Mouse (Mus musculus): Measurements from ENCODE around the gene Tmc5. TPM values are rescaled to one million over a fixed set of nuclear protein-coding genes. Genes with fewer than 3 reads are reported as not detected.

Gene Tmc5
- polyA plus RNA-seq, 1 experiment from 2014 or later: 0.11 TPM

DNA sequence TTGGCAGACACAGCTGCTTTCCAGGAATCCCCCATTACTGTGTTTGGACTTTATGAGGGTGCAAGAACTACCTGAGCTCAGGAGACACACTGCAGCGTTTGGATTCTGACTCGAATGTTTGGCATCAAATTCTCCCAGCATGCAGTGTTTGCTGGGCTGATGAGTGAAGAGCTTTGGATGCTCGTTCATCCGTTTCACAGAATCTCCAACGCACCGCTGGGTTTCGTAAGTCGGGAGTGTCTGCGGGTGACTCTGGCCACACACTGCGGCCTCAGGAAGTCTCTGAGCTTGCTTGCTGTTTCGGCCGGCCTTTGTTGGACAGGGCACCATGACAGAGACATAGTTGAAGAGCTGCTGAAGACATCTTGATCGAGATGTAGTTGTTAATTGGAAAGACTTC lies 17.0 kb downstream of the Tmc5 start:
- Histone ChIP-seq H3K4me1 (peaks cover 11% of the 10 kb centered on the region), H3K27ac (no peak overlapping the region), H3K36me3 (replicated peaks) (no peaks in the 10 kb centered on the region), H3K27me3 (ENCODE audit: poor library complexity, severe bottlenecking) (no peaks in the 10 kb centered on the region), H3K4me3 (no peak overlapping the region), H3K9me3 (no peaks in the 10 kb centered on the region)
- WGBS: 58% methylated on average over 13 of the region's 13 CpGs
- DNase-seq (ENCODE audit: extremely low spot score, low spot score): no peak

DNA sequence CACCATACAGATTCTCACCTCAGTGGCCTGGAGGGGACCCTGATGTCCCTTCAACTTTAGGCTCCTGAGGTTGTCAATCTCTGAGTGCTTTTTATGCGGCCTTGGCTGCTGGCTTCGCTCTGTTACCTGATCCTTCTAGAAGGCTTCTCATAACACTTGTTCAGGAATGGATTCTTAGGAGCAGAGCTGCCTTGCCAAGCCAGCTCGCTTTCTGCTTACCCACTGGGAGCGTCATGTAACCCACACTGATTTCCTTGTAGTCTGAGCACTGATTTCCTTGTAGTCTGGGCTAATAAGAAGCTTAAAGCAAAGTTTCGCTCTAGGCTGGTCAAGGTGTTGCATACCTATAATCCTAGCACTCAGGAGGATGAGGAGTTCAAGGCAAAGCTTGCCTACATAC lies 21.0 kb downstream of the Tmc5 start:
- Histone ChIP-seq H3K27me3 (ENCODE audit: poor library complexity, severe bottlenecking) (no peaks in the 10 kb centered on the region), H3K4me1 (peaks cover 8% of the 10 kb centered on the region), H3K36me3 (replicated peaks) (no peaks in the 10 kb centered on the region), H3K27ac (no peak overlapping the region), H3K9me3 (no peaks in the 10 kb centered on the region), H3K4me3 (no peak overlapping the region)
- WGBS: 87% methylated on average over 5 of the region's 5 CpGs
- no peak for DNase-seq (ENCODE audit: extremely low spot score, low spot score)

DNA sequence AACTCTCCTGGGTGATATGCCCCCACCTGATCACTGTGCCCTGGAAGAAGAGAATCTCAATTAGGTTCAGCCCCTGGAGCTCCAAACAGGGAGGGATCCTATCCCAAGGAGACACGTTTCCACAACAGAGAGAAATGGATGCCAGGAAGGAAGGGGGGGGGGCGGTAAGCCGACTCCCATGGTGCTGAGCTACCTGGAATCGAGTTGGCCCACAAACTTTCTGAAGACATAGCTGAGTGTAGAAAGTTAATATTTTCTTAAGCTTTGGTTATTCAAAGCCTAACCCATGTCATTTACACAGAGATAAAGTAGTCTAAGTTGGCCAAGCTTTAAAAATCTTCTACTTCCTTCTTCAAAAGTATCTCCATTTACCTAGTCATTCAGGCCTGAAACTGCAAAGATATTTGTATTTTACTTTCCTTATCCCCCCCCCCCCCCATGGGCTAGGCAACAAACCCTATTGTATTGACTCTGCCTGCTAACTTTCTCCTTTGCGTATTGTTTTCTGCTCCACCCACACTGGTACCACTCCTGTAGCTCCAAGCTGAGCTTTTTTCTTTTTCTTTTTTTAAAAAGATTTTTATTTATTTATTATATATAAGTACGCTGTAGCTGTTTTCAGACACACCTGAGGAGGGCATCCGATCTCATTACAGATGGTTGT lies 23.3 kb downstream of the Tmc5 start:
- no peaks in the 10 kb centered on the region for H3K36me3 ChIP-seq (replicated peaks)
- H3K9me3 ChIP-seq: no peaks in the 10 kb centered on the region
- no peaks in the 10 kb centered on the region for H3K27me3 ChIP-seq (ENCODE audit: poor library complexity, severe bottlenecking)
- H3K4me3 ChIP-seq: no peak overlapping the region
- WGBS: 88% methylated on average over 7 of the region's 7 CpGs
- DNase-seq (ENCODE audit: extremely low spot score, low spot score): no peak
- no peaks in the 10 kb centered on the region for H3K4me1 ChIP-seq
- no peak overlapping the region for H3K27ac ChIP-seq

DNA sequence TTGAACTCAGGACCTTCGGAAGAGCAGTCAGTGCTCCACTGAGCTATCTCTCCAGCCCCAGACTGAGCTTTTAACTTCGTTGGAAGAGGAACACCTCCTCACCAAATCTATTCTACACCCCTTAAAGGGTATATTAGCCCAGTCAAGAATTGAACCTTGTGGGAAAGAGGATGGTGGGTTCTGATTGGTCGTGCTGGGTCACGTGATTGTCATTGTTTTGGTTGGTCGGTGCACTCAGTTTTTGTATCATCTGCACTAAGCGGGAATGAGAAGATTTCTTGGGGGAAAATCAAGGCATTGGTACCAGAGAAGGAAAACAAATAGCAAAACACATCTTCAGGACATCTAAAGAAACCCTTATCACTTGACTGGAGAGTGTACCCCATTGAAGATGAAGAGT lies 24.0 kb downstream of the Tmc5 start:
- Histone ChIP-seq H3K9me3 (no peaks in the 10 kb centered on the region), H3K4me3 (no peak overlapping the region), H3K4me1 (no peaks in the 10 kb centered on the region), H3K36me3 (replicated peaks) (no peaks in the 10 kb centered on the region), H3K27ac (no peak overlapping the region), H3K27me3 (ENCODE audit: poor library complexity, severe bottlenecking) (no peaks in the 10 kb centered on the region)
- WGBS: 80% methylated on average over 6 of the region's 6 CpGs
- DNase-seq (ENCODE audit: extremely low spot score, low spot score): no peak

DNA sequence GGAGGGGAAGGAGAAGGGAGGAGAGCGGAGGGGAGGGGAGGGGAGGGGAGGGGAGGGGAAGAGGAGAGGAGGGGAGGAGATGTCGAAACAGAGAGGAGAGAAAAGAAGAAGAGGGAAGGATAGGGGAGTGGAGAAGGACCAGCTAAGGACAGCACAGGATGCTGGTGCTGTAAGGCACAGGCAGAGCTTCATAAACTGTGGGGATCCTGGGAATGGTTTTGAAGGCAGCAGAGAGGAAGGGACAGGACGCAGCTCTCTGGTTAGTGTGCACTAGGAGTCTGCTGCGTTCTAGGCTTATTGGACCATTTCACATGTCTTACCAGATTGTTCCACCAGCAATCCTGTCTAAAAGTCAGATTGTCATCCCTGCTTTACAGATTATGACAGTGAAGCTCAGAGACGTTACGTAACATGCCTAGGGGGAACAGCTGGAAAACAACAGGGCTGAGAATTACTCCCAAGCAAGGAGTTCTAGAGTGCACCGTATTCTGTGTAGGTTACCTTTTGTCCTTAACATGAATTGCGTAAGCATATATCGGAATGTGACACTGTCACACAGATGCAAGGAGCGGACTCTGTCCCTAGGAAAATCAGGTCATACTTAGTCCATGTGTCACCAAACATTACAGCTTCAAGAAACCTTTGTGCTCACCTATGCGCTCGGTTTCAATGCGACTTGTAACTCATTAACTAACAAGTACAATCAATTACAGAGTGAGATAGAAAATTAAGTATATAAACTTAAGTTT lies 30.6 kb downstream of the Tmc5 start:
- DNase-seq (ENCODE audit: extremely low spot score, low spot score): no peak
- H3K27ac ChIP-seq: no peak overlapping the region
- H3K4me3 ChIP-seq: no peak overlapping the region
- WGBS: 86% methylated on average over 12 of the region's 13 CpGs
- no peaks in the 10 kb centered on the region for H3K9me3 ChIP-seq
- H3K27me3 ChIP-seq (ENCODE audit: poor library complexity, severe bottlenecking): no peaks in the 10 kb centered on the region
- H3K36me3 ChIP-seq (replicated peaks): no peaks in the 10 kb centered on the region
- no peaks in the 10 kb centered on the region for H3K4me1 ChIP-seq

DNA sequence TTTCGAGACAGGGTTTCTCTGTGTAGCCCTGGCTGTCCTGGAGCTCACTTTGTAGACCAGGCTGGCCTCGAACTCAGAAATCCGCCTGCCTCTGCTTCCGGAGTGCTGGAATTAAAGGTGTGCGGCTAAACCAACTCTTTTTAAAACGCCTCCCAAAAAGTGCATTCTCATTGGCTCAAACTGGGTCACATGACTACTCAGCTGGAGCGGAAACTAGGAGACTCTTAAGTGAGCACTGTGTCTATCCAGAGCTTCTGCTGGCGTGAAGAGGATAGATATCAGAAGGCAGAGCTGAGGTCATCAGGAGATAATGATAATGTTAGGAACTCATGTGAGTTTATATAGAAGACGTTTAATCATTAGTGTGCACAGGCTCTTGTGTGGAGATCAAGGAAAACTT lies 36.0 kb downstream of the Tmc5 start:
- no peaks in the 10 kb centered on the region for H3K4me1 ChIP-seq
- no peaks in the 10 kb centered on the region for H3K27me3 ChIP-seq (ENCODE audit: poor library complexity, severe bottlenecking)
- H3K27ac ChIP-seq: no peak overlapping the region
- WGBS: 87% methylated on average over 9 of the region's 9 CpGs
- DNase-seq (ENCODE audit: extremely low spot score, low spot score): no peak
- H3K9me3 ChIP-seq: no peaks in the 10 kb centered on the region
- H3K4me3 ChIP-seq: no peak overlapping the region
- H3K36me3 ChIP-seq (replicated peaks): no peaks in the 10 kb centered on the region

DNA sequence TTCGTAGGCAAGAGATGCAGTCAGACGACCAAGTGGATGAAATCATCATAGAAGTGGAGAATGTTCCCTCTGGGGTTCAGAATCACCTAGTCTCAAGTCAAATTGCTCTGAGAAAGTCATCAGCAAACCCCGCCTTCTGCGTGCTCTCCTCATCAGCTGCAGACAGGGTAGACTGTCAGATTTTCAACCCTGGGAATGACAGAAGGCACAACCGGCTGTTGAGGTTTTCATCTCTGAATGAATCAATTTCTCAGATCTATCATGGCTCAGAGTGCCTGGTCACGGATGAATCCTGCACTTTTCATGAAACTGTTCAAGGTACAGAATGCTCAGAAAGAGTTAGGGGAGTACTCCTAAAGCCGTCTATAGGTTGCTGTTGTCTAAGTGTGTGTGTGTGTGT lies 36.9 kb downstream of the Tmc5 start:
- Histone ChIP-seq H3K4me1 (no peaks in the 10 kb centered on the region), H3K27ac (no peak overlapping the region), H3K27me3 (ENCODE audit: poor library complexity, severe bottlenecking) (no peaks in the 10 kb centered on the region), H3K36me3 (replicated peaks) (no peaks in the 10 kb centered on the region), H3K9me3 (no peaks in the 10 kb centered on the region), H3K4me3 (no peak overlapping the region)
- DNase-seq (ENCODE audit: extremely low spot score, low spot score): no peak
- WGBS: 89% methylated on average over 7 of the region's 7 CpGs

DNA sequence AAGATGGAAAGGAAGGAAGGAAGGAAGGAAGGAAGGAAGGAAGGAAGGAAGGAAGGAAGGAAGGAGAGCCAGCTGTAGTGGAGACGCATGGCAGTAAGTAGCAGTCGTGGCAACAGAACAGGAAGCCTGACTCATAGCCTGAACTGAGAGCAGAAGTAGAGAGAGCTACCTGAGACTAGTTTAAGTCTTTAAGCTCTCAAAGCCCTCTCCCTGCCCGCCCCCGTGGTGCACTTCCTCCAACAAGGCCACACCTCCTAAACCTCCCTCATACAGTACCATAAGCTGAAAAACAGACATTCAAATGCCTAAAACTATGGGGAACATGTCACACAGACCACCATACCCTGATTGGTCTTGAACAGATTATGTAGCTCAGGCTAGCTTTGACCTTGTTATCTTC lies 40.4 kb downstream of the Tmc5 start:
- Histone ChIP-seq H3K4me3 (no peak overlapping the region), H3K27ac (no peak overlapping the region), H3K36me3 (replicated peaks) (no peaks in the 10 kb centered on the region), H3K27me3 (ENCODE audit: poor library complexity, severe bottlenecking) (no peaks in the 10 kb centered on the region), H3K4me1 (peaks cover 9% of the 10 kb centered on the region; the same call in 1 of the 2 replicates), H3K9me3 (no peaks in the 10 kb centered on the region)
- 73% methylated on average over 4 of the region's 4 CpGs for WGBS
- no peak for DNase-seq (ENCODE audit: extremely low spot score, low spot score)

DNA sequence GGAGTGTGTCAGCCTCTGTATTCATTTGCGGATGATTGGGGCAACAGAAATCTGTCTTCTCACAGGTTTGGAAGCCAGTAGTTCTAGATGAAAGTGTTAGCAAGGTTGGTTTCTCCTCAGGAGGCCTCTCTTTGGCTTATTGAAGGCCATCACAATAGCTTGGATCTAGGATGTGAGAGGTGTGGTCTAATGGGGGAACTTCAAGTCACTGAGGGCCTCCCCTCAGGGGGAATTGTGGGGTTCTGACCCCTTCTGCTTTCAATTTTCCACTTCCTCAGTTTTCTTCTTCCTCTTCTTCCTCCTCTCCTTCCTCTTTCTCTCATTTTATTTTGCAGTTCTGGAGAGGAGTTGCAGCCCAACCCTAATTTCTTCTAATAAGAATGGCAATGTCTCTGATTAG lies 49.1 kb downstream of the Tmc5 start:
- Histone ChIP-seq H3K4me1 (0 out of 2 replicates have a peak, but pooled peaks cover 2% of the 10 kb centered on the region), H3K27me3 (ENCODE audit: poor library complexity, severe bottlenecking) (no peaks in the 10 kb centered on the region), H3K27ac (no peak overlapping the region), H3K4me3 (no peak overlapping the region), H3K36me3 (replicated peaks) (no peaks in the 10 kb centered on the region), H3K9me3 (no peaks in the 10 kb centered on the region)
- DNase-seq (ENCODE audit: extremely low spot score, low spot score): no peak
- 83% methylated on average over 1 of the region's 1 CpGs for WGBS

DNA sequence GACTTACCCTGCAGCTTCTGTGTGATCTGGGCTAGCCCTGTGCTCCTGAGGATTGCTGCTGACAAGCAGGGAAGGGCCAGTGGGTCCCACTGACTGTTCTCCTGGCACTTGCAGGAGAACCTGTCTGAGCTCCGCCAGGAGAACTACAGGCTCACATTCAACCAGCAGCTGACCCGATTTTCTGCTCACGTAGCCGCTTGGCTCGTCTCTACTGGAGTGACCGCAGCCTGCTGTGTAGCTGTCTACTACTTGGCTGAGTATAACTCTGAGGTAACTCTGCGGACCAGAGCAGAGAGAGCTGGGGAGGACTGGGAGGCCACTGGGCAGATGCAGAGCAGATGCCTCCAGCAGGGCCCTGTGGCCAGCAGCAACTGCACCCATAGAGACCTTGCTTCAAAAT lies 52.2 kb downstream of the Tmc5 start:
- Histone ChIP-seq H3K9me3 (no peaks in the 10 kb centered on the region), H3K27me3 (ENCODE audit: poor library complexity, severe bottlenecking) (no peaks in the 10 kb centered on the region), H3K4me1 (0 out of 2 replicates have a peak, but pooled peaks cover 2% of the 10 kb centered on the region), H3K4me3 (no peak overlapping the region), H3K27ac (no peak overlapping the region), H3K36me3 (replicated peaks) (no peaks in the 10 kb centered on the region)
- DNase-seq (ENCODE audit: extremely low spot score, low spot score): no peak
- 84% methylated on average over 7 of the region's 7 CpGs for WGBS

DNA sequence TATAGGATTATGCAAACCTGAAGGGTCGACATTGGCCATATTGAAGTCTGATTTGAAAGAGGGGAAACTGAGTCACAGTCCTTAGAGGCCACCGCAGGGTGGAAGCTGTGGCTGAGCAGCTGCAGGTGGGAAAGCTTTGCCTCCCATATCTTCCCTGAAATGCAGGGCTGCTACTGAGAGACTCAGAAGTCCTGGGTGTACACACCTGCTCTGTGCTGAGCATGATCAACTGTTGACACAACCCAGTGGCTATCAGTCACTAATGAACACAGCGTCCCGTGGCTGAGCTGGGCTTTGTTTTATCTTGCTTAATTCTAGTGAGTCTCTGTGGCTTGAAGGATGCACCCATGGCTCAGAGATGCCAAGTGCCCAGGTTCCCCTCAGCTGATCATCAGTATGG lies 53.0 kb downstream of the Tmc5 start:
- Histone ChIP-seq H3K4me3 (no peak overlapping the region), H3K27me3 (ENCODE audit: poor library complexity, severe bottlenecking) (no peaks in the 10 kb centered on the region), H3K4me1 (0 out of 2 replicates have a peak, but pooled peaks cover 2% of the 10 kb centered on the region), H3K36me3 (replicated peaks) (no peaks in the 10 kb centered on the region), H3K9me3 (no peaks in the 10 kb centered on the region), H3K27ac (no peak overlapping the region)
- 82% methylated on average over 4 of the region's 4 CpGs for WGBS
- no peak for DNase-seq (ENCODE audit: extremely low spot score, low spot score)

DNA sequence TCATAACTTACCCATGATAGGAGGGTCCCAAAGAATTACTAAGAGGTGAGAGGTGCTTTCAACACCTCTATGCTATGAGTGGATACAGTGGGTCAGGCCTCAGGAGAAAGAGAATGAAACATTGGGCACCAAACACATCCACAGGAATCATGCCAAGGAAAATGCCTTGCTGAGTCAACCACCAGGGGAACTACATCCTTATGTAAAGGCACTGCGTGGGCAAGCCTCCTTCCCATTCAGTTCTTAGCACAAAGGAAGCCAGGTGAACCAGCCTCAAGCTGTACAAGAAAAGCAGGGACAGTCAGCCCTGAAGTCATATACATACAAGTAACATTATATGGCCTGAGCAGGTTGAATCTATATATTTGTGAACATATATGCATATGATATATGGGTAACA lies 53.8 kb downstream of the Tmc5 start:
- H3K36me3 ChIP-seq (replicated peaks): no peaks in the 10 kb centered on the region
- no peaks in the 10 kb centered on the region for H3K27me3 ChIP-seq (ENCODE audit: poor library complexity, severe bottlenecking)
- H3K9me3 ChIP-seq: no peaks in the 10 kb centered on the region
- 0 out of 2 replicates have a peak, but pooled peaks cover 2% of the 10 kb centered on the region for H3K4me1 ChIP-seq
- no peak overlapping the region for H3K4me3 ChIP-seq
- no peak overlapping the region for H3K27ac ChIP-seq
- no peak for DNase-seq (ENCODE audit: extremely low spot score, low spot score)
- WGBS: 79% methylated on average over 1 of the region's 1 CpGs

DNA sequence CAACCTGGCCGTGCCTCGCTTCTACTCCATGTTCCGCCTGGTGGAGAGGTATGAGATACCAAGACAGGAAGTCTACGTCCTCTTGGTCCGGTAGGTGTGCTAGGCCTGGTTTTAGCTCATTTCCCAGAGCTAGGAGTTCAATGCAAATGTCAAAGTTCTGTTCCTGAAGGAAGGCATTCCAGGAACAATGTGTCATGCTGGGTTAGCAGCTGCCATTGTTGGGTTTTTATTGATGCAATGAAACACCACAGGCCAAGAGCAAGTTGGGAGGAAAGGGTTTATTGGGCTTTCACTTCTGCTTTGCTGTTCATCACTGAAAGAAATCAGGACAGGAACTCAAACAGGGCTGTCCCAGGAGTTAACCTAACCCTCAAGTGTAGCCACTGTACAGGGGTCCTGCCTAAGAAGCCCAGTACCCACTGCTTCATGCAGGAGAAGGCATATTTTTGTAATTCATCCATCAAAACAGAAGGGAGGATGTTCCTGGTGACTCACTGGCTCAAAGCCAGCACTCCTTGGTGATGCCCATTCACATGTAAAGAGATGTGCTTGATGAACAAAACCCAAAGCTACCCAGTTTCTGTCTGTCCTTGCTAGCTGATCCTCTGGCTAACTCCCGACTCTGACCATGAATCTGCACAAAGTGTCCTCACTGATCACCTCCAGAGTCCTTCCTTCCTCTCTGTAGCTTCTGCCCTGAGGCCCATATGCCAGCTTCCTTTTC lies 55.6 kb downstream of the Tmc5 start:
- WGBS: 86% methylated on average over 6 of the region's 6 CpGs
- H3K27ac ChIP-seq: no peak overlapping the region
- H3K27me3 ChIP-seq (ENCODE audit: poor library complexity, severe bottlenecking): no peaks in the 10 kb centered on the region
- no peaks in the 10 kb centered on the region for H3K9me3 ChIP-seq
- DNase-seq (ENCODE audit: extremely low spot score, low spot score): no peak
- no peak overlapping the region for H3K4me3 ChIP-seq
- H3K4me1 ChIP-seq: peaks cover 7% of the 10 kb centered on the region
- no peaks in the 10 kb centered on the region for H3K36me3 ChIP-seq (replicated peaks)

All from forebrain, embryonic 10.5 days (tissue).